Mouse (Mus musculus): Measurements from ENCODE around the gene Spint4. TPM values are rescaled to one million over a fixed set of nuclear protein-coding genes. Genes with fewer than 3 reads are reported as not detected.
"Not testable (repeated sequence)": the region's sequence is repeated elsewhere in the genome, so short reads cannot be mapped to it uniquely, and the experiment has no call there.

Spint4 gene
- total RNA-seq, 1 experiment from 2014 or later = not detected

- ATAC-seq (replicated peaks in 1 of 2; ENCODE audit: insufficient read depth in 1 of 2, low FRiP score in 2 of 2, low TSS enrichment in 1 of 2, low read depth in 1 of 2, poor library complexity in 2 of 2, severe bottlenecking in 2 of 2) = not testable (repeated sequence)
These were observed 18.0 kb downstream of the Spint4 start for GRCm38 (mm10) chr2:164716194-164716786.

- no peak for ATAC-seq (replicated peaks in 1 of 2; ENCODE audit: insufficient read depth in 1 of 2, low FRiP score in 2 of 2, low TSS enrichment in 1 of 2, low read depth in 1 of 2, poor library complexity in 2 of 2, severe bottlenecking in 2 of 2)
These were observed 25.0 kb downstream of the Spint4 start for GRCm38 (mm10) chr2:164723276-164723675.

DNA sequence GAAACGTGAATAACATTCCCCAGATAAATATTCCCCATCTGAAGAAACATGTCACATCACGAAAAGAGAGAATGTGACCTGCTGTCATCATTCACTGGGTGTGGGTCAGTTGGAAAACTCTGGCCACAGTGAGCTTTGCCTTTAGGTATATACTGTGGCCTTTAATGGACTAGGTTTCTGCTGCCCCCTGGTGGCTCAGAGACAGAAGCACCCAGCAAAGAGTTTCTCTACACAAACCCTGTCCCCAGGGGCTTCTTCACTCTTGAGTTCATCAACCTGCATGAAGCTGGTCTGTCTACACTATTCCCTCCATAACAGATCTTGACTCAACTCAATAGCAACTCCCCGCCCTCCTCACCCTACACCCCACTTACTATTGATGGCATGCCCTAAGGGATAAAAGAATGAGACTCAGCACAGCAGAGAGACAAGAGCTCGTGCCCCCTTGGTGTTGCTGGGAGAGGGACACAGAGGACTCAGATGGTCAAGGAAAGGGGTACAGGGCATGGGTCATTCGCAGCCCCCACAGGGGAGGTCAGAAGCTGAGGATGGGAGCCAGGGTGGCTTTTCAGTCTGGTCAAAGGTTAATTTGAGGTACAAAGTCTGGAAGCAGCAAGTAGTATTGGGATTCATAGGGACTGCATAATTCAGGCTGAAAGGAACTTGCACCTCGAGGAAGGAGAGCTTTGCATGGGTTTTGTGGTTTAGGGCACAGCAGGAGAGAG, 27.8 kb downstream of the Spint4 start:
- peak; percentile 42 to 68; a peak in 2 of 4 replicates for ATAC-seq (replicated peaks in 1 of 2; ENCODE audit: insufficient read depth in 1 of 2, low FRiP score in 2 of 2, low TSS enrichment in 1 of 2, low read depth in 1 of 2, poor library complexity in 2 of 2, severe bottlenecking in 2 of 2)

DNA sequence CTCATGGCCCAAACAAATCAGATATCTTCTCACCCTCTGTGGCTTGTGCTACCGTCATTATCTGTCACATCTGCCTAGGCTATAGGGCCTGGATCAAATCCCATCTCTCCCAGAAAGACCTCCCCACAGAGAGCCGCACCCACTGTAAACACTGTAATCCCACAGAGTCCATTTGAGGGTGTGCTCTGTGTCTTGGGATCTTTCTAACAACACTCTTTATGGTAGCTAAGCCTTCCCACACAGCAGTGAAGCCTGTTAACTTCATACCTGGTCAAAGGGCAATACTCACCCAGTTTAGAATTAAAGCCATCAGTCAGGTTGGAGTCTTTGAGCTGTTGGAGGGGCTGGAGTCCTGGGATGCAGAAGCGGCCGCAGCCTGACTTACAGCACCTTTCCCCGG, 33.4 kb downstream of the Spint4 start:
- no peak for ATAC-seq (replicated peaks in 1 of 2; ENCODE audit: insufficient read depth in 1 of 2, low FRiP score in 2 of 2, low TSS enrichment in 1 of 2, low read depth in 1 of 2, poor library complexity in 2 of 2, severe bottlenecking in 2 of 2)

GRCm38 (mm10) chr2:164733259-164733658, 35.0 kb downstream of the Spint4 start:
- ATAC-seq (replicated peaks in 1 of 2; ENCODE audit: insufficient read depth in 1 of 2, low FRiP score in 2 of 2, low TSS enrichment in 1 of 2, low read depth in 1 of 2, poor library complexity in 2 of 2, severe bottlenecking in 2 of 2) = no peak

GRCm38 (mm10) chr2:164734839-164735238, 36.5 kb downstream of the Spint4 start:
- no peak for ATAC-seq (replicated peaks in 1 of 2; ENCODE audit: insufficient read depth in 1 of 2, low FRiP score in 2 of 2, low TSS enrichment in 1 of 2, low read depth in 1 of 2, poor library complexity in 2 of 2, severe bottlenecking in 2 of 2)

DNA sequence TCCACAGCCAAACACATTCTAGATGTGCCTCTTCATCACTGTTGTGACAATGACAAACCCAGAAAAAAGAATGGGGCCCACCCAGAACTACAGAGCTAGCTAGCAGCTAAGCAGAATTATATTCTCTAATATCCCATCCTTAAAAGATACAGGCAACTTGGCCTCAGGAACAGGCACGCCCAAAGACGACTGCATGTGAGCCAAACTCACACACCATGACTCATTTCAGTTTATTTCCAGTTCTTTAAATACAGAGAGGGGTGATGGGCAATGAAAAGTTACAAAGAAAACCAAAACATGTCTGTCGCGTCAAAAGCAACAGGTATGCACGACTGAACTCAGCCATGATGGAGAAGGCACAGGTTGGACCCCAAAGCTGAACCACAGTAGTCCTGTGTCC, 37.1 kb downstream of the Spint4 start:
- ATAC-seq (replicated peaks in 1 of 2; ENCODE audit: insufficient read depth in 1 of 2, low FRiP score in 2 of 2, low TSS enrichment in 1 of 2, low read depth in 1 of 2, poor library complexity in 2 of 2, severe bottlenecking in 2 of 2) = no peak

GRCm38 (mm10) chr2:164737377-164738090, 39.2 kb downstream of the Spint4 start:
- ATAC-seq (replicated peaks in 1 of 2; ENCODE audit: insufficient read depth in 1 of 2, low FRiP score in 2 of 2, low TSS enrichment in 1 of 2, low read depth in 1 of 2, poor library complexity in 2 of 2, severe bottlenecking in 2 of 2) = no peak

GRCm38 (mm10) chr2:164739876-164740275, 41.6 kb downstream of the Spint4 start:
- ATAC-seq (replicated peaks in 1 of 2; ENCODE audit: insufficient read depth in 1 of 2, low FRiP score in 2 of 2, low TSS enrichment in 1 of 2, low read depth in 1 of 2, poor library complexity in 2 of 2, severe bottlenecking in 2 of 2) = no peak

GRCm38 (mm10) chr2:164744987-164745386, 46.7 kb downstream of the Spint4 start:
- peak in 1 of 2 experiments; percentile 37; a peak in 3 of 4 replicates for ATAC-seq (replicated peaks in 1 of 2; ENCODE audit: insufficient read depth in 1 of 2, low FRiP score in 2 of 2, low TSS enrichment in 1 of 2, low read depth in 1 of 2, poor library complexity in 2 of 2, severe bottlenecking in 2 of 2)

DNA sequence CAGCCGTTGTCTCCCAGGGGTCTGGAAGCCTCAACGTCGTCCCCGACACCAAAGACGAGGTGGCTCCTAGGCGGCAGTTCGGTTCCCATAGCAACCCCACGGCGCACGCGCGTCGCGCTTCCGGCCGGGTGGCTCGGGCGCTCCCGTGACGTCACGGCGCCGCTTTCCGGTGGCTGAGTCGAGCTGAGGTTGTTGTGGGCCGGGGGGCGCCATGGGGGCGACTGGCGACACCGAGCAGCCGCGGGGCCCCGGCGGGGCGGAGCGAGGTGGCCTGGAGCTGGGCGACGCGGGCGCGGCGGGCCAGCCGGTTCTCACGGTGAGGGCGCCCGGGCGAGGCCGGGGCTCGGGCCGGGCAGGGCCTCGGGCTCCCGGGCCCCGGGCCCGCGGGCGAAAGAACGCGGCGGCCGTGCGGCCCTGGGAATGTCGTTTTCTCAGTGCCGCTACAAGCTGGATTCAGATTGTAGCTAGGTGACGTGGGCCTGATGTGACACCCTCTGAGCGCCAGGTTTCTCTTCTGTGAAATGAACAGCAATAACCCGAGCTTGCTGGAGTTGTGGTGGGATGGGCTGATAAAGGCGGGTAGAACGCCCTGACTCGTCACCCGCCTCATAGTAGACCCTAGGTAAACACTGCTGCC, 47.7 kb downstream of the Spint4 start, which contains the start of the genes Wfdc3 and Dnttip1:
Gene Wfdc3, minus strand, starts transcription at position 89 of the 637 bp plus-strand sequence.
Gene Dnttip1, plus strand, starts transcription at position 141 of the 637 bp plus-strand sequence.
- peak; percentile 74 to 85 for ATAC-seq (replicated peaks in 1 of 2; ENCODE audit: insufficient read depth in 1 of 2, low FRiP score in 2 of 2, low TSS enrichment in 1 of 2, low read depth in 1 of 2, poor library complexity in 2 of 2, severe bottlenecking in 2 of 2)

DNA sequence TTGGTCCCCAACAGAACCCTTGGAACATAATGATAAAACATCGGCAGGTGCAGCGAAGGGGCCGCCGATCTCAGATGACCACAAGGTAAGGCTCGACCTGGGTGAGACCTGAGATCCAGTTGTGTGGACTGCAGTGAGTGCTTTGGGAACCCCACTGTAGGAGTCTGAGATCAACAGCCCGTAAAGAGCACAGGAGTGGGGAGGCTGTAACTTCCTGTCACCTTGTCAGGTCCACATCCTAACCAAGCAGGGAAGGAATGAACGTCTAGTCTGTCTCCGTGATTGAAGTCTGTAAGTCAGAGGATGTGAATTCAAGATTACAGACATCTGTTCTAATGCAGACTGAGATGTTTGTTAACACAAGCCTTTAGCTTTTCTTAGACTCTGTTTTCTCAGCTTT, 48.4 kb downstream of the Spint4 start:
- ATAC-seq (replicated peaks in 1 of 2; ENCODE audit: insufficient read depth in 1 of 2, low FRiP score in 2 of 2, low TSS enrichment in 1 of 2, low read depth in 1 of 2, poor library complexity in 2 of 2, severe bottlenecking in 2 of 2) = no peak

DNA sequence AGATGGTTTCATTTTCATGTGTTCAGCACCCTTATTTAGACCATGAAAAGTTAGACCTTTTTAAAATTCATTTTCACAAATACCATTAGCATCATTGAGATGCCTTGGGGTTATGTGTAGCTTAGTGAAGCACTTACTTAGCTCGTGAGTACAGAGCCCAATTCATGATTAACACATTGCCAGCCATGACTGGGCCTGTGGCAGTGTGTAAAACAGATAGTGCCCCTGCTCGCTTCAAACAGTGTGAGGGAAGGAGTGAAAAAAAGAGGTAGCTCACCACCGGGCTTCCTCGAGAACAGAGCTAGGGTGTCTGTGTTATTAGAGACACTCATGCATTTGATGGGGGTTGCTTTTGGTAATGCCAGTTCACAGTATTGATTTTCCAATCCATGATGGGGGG, 49.9 kb downstream of the Spint4 start:
- no peak for ATAC-seq (replicated peaks in 1 of 2; ENCODE audit: insufficient read depth in 1 of 2, low FRiP score in 2 of 2, low TSS enrichment in 1 of 2, low read depth in 1 of 2, poor library complexity in 2 of 2, severe bottlenecking in 2 of 2)

DNA sequence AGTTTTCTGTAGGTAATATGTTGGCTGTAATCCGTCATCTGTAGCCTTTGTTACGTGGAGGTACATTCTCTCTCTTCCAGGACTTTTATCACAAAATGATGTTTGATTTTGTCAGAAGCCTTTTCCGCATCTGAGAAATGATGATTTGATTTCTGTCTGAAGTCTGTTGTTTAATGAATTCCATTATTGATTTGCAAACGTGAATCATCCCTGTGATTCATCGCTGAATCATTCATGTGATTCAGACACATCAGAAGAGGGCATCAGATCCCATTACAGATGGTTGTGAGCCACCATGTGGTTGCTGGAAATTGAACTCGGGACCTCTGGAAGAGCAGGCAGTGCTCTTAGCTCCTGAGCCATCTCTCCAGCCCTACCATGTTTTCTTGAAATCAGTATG, 50.7 kb downstream of the Spint4 start:
- no peak for ATAC-seq (replicated peaks in 1 of 2; ENCODE audit: insufficient read depth in 1 of 2, low FRiP score in 2 of 2, low TSS enrichment in 1 of 2, low read depth in 1 of 2, poor library complexity in 2 of 2, severe bottlenecking in 2 of 2)

Data from hematopoietic stem cell, adult 5-6 weeks (primary cell).